Mouse (Mus musculus): ENCODE data around the gene Dhtkd1. TPM values are rescaled to one million over a fixed set of nuclear protein-coding genes. Genes with fewer than 3 reads are reported as not detected.

Dhtkd1 gene
- total and polyA plus RNA-seq, 3 experiments, result 1.5 to 1.6 TPM; not detected in 1

GRCm38 (mm10) chr2:5862834-5863233 lies 79.8 kb downstream of the Dhtkd1 start, which contains the start of gene Gm13199:
Gm13199 (minus strand) TSS chr2:5862934.
- Histone ChIP-seq H3K4me3 (ENCODE audit: control insufficient read depth in 1 of 2, insufficient read depth in 1 of 2, low read depth in 2 of 2, low read length in 2 of 2) (no peak within 1 kb of the TSS), H3K27ac (ENCODE audit: control insufficient read depth, low read depth, low read length) (no peak within 1 kb of the TSS), H3K4me1 (ENCODE audit: control insufficient read depth in 1 of 2, insufficient read depth in 2 of 2, low read length in 2 of 2) (no peaks in the 10 kb centered on the region), H3K27me3 (ENCODE audit: control insufficient read depth in 1 of 2, insufficient read depth in 2 of 2, low read length in 2 of 2) (no peaks in the 10 kb centered on the region), H3K36me3 (ENCODE audit: control insufficient read depth in 1 of 2, insufficient read depth in 2 of 2, low read length in 2 of 2) (peaks cover 0 to 34% of the 10 kb centered on the region in 2 experiments; a peak in 2 of 4 replicates), H3K79me2 (ENCODE audit: control insufficient read depth, insufficient read depth, low read length, poor library complexity) (no peaks in the 10 kb centered on the region), H3K9ac (ENCODE audit: control insufficient read depth, low read depth, low read length, poor library complexity, severe bottlenecking) (no peak within 1 kb of the TSS), H3K9me3 (replicated peaks; ENCODE audit: insufficient read depth, low read length) (no peaks in the 10 kb centered on the region)
- DNase-seq (ENCODE audit: low read depth, low spot score), result no peak
- TF ChIP-seq MAX (IDR thresholded peaks at IDR 0.05; ENCODE audit: low read length) (no peak), POLR2AphosphoS5 (IDR thresholded peaks at IDR 0.05; ENCODE audit: borderline replicate concordance, low read depth, low read length) (no peak)

GRCm38 (mm10) chr2:5851866-5852265 lies 90.7 kb downstream of the Dhtkd1 start:
- no peak overlapping the region for H3K27ac ChIP-seq (ENCODE audit: control insufficient read depth, low read depth, low read length)
- no peak overlapping the region for H3K9ac ChIP-seq (ENCODE audit: control insufficient read depth, low read depth, low read length, poor library complexity, severe bottlenecking)
- H3K27me3 ChIP-seq (ENCODE audit: control insufficient read depth in 1 of 2, insufficient read depth in 2 of 2, low read length in 2 of 2), result no peaks in the 10 kb centered on the region
- TF ChIP-seq JUND (IDR thresholded peaks at IDR 0.05; ENCODE audit: low read depth, low read length), result no peak
- TF ChIP-seq ZMIZ1 (IDR thresholded peaks at IDR 0.05; ENCODE audit: low read depth, low read length), result no peak
- no peak for TF ChIP-seq CHD2 (IDR thresholded peaks at IDR 0.05; ENCODE audit: low read length)
- TF ChIP-seq USF1 (IDR thresholded peaks at IDR 0.05; ENCODE audit: low read depth, low read length), result no peak
- TF ChIP-seq GATA1 (IDR thresholded peaks at IDR 0.05; ENCODE audit: low read depth, low read length), result no peak
- no peak for TF ChIP-seq UBTF (IDR thresholded peaks at IDR 0.05; ENCODE audit: borderline replicate concordance, insufficient read depth, low read depth, low read length)
- no peak for TF ChIP-seq KAT2A (conservative IDR thresholded peaks at IDR 0.05; ENCODE audit: low read depth, low read length)
- TF ChIP-seq MEF2A (IDR thresholded peaks at IDR 0.05; ENCODE audit: extremely low read depth, insufficient replicate concordance, low read depth, low read length, poor library complexity, severe bottlenecking), result no peak
- no peak for TF ChIP-seq BHLHE40 (IDR thresholded peaks at IDR 0.05; ENCODE audit: borderline replicate concordance, low read depth, low read length)
- TF ChIP-seq ZC3H11A (IDR thresholded peaks at IDR 0.05; ENCODE audit: low read depth, low read length), result no peak
- TF ChIP-seq ZNF384 (IDR thresholded peaks at IDR 0.05; ENCODE audit: low read depth, low read length), result no peak
- TF ChIP-seq POLR2AphosphoS5 (IDR thresholded peaks at IDR 0.05; ENCODE audit: borderline replicate concordance, low read depth, low read length), result no peak
- no peak for TF ChIP-seq NRF1 (IDR thresholded peaks at IDR 0.05; ENCODE audit: insufficient read depth, low read depth, low read length, poor library complexity, severe bottlenecking)
- TF ChIP-seq MYB (IDR thresholded peaks at IDR 0.05; ENCODE audit: low read depth, low read length), result no peak
- TF ChIP-seq CTCF (IDR thresholded peaks at IDR 0.05 in 2 of 3, conservative IDR thresholded peaks at IDR 0.05 in 1 of 3; ENCODE audit: control insufficient read depth in 1 of 3, insufficient read depth in 1 of 3, low read depth in 2 of 3, low read length in 3 of 3, poor library complexity in 1 of 3, severe bottlenecking in 1 of 3), result no peak
- TF ChIP-seq TAL1 (IDR thresholded peaks at IDR 0.05; ENCODE audit: low read length), result no peak
- TF ChIP-seq ETS1 (IDR thresholded peaks at IDR 0.05; ENCODE audit: low read depth, low read length), result no peak
- TF ChIP-seq RCOR1 (IDR thresholded peaks at IDR 0.05; ENCODE audit: low read depth, low read length), result no peak
- TF ChIP-seq NELFE (IDR thresholded peaks at IDR 0.05; ENCODE audit: low read depth, low read length), result no peak
- TF ChIP-seq HCFC1 (IDR thresholded peaks at IDR 0.05; ENCODE audit: low read depth, low read length), result no peak
- no peak overlapping the region for H3K4me3 ChIP-seq (ENCODE audit: control insufficient read depth in 1 of 2, insufficient read depth in 1 of 2, low read depth in 2 of 2, low read length in 2 of 2)
- DNase-seq (ENCODE audit: low read depth, low spot score), result no peak
- peaks cover 7 to 23% of the 10 kb centered on the region in 2 experiments for H3K36me3 ChIP-seq (ENCODE audit: control insufficient read depth in 1 of 2, insufficient read depth in 2 of 2, low read length in 2 of 2)
- no peaks in the 10 kb centered on the region for H3K9me3 ChIP-seq (replicated peaks; ENCODE audit: insufficient read depth, low read length)
- peaks cover 42% of the 10 kb centered on the region for H3K79me2 ChIP-seq (ENCODE audit: control insufficient read depth, insufficient read depth, low read length, poor library complexity)
- peaks cover 0 to 4% of the 10 kb centered on the region in 2 experiments; a peak in 2 of 4 replicates for H3K4me1 ChIP-seq (ENCODE audit: control insufficient read depth in 1 of 2, insufficient read depth in 2 of 2, low read length in 2 of 2)
